Mouse (Mus musculus): Measurements from ENCODE around the gene Hs3st5. TPM values are rescaled to one million over a fixed set of nuclear protein-coding genes. Genes with fewer than 3 reads are reported as not detected.

The Hs3st5 gene
- polyA plus RNA-seq (2014; fragmentation: Nextera tagmentation; extraction: Ambion mirVana) = 0.65 and 0.85 TPM in 2 replicates

DNA sequence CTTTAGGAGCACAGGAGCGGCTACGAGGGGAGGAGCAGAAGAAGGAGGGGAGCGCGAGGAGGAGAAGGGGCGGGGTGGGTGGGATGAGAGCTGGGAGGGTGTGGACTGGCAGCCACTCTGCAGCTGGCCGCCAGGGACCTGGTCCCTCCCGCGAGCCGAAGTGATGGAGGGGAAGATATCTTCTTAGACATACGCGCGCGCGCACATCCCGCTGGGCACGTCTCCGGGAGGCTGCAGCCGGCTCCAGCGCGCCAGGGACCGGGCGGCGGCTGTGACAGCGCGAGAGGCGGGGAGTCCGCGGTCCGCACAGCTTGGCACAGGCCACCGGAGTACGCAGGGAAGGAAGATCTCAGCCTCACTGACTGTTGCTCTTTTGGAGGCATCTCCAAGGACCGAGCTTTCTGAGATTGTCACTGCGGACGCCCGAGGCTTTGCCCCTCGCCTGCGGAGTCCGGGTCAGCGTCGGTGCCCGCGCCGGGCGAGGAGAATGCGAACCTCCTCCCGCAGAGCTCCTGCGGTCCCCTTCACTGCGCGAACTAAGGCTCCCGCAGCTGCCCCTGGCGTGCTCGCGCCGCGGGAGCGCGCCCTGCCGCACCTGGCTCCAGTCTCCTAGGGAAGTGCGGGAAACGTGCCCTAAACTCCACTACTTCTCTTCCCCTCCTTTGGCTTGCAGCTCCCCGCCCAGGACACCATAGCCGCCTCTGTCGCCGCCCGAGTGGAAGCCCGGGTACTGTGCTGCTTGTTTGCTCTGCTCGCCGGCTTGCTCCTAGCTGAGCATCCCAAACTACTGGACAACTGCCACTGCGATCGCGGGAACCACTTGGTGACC, at the start of gene Hs3st5:
Hs3st5 (plus strand) TSS at position 88 of the 829 bp plus-strand sequence.
- under 1% methylated on average over 62 of the region's 71 CpGs for WGBS
- Histone ChIP-seq H3K27me3 (ENCODE audit: control insufficient read depth, insufficient read depth, low read length) (peaks cover 44% of the 10 kb centered on the region), H3K4me1 (ENCODE audit: control insufficient read depth, insufficient read depth, low read length) (no peaks in the 10 kb centered on the region), H3K4me3 (ENCODE audit: low read depth, low read length) (peak within 1 kb of the TSS; percentile 57), H3K9ac (ENCODE audit: low read length) (peak within 1 kb of the TSS; percentile 47), H3K4me2 (ENCODE audit: low read depth, severe bottlenecking) (peak within 1 kb of the TSS; percentile 99), H3K9me3 (ENCODE audit: control insufficient read depth, low read length) (no peaks in the 10 kb centered on the region), H3K36me3 (ENCODE audit: control insufficient read depth, insufficient read depth, low read length) (no peaks in the 10 kb centered on the region), H3K27ac (replicated peaks; ENCODE audit: low read depth, low read length) (no peak within 1 kb of the TSS)
- peak; percentile 65 for DNase-seq (ENCODE audit: low spot score)
- ATAC-seq (ENCODE audit: insufficient number of reproducible peaks, low FRiP score, low TSS enrichment, low read depth) = peak; percentile 72

DNA sequence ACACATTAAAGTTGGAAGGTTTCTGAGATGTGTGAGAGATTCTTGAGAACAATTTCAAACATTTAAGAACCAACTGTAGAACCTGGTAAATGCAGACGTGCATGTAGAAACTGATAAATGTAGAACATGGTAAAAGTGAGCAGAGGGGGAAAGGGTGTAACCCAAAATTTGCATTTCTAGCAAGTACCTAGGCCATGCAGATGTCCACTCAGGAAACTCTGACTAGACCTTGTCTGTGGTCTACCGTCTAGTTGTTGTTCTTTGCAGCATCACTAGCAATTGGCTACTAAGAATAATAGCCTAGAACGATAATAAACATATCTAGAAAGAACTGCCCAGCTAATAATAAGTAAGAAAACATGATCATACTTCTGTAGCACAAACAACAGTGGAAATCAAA, 38.0 kb upstream of the Hs3st5 start:
- no peaks in the 10 kb centered on the region for H3K36me3 ChIP-seq (ENCODE audit: control insufficient read depth, insufficient read depth, low read length)
- ATAC-seq (ENCODE audit: insufficient number of reproducible peaks, low FRiP score, low TSS enrichment, low read depth) (no peak), DNase-seq (ENCODE audit: low spot score) (no peak)
- H3K9me3 ChIP-seq (ENCODE audit: control insufficient read depth, low read length) = no peaks in the 10 kb centered on the region
- H3K27ac ChIP-seq (replicated peaks; ENCODE audit: low read depth, low read length) = no peak overlapping the region
- H3K9ac ChIP-seq (ENCODE audit: low read length) = no peak overlapping the region
- no peak overlapping the region for H3K4me2 ChIP-seq (ENCODE audit: low read depth, severe bottlenecking)
- H3K4me3 ChIP-seq (ENCODE audit: low read depth, low read length) = no peak overlapping the region
- no peaks in the 10 kb centered on the region for H3K27me3 ChIP-seq (ENCODE audit: control insufficient read depth, insufficient read depth, low read length)
- 91% methylated on average over 3 of the region's 3 CpGs for WGBS
- H3K4me1 ChIP-seq (ENCODE audit: control insufficient read depth, insufficient read depth, low read length) = no peaks in the 10 kb centered on the region

GRCm38 (mm10) chr10:36471135-36471534, 35.5 kb upstream of the Hs3st5 start:
- WGBS = 72% methylated on average over 3 of the region's 3 CpGs
- H3K4me1 ChIP-seq (ENCODE audit: control insufficient read depth, insufficient read depth, low read length) = no peaks in the 10 kb centered on the region
- ATAC-seq (ENCODE audit: insufficient number of reproducible peaks, low FRiP score, low TSS enrichment, low read depth) (no peak), DNase-seq (ENCODE audit: low spot score) (no peak)
- no peaks in the 10 kb centered on the region for H3K36me3 ChIP-seq (ENCODE audit: control insufficient read depth, insufficient read depth, low read length)
- no peak overlapping the region for H3K4me3 ChIP-seq (ENCODE audit: low read depth, low read length)
- H3K27ac ChIP-seq (replicated peaks; ENCODE audit: low read depth, low read length) = no peak overlapping the region
- H3K9ac ChIP-seq (ENCODE audit: low read length) = no peak overlapping the region
- no peaks in the 10 kb centered on the region for H3K27me3 ChIP-seq (ENCODE audit: control insufficient read depth, insufficient read depth, low read length)
- H3K4me2 ChIP-seq (ENCODE audit: low read depth, severe bottlenecking) = no peak overlapping the region
- H3K9me3 ChIP-seq (ENCODE audit: control insufficient read depth, low read length) = no peaks in the 10 kb centered on the region

- Histone ChIP-seq H3K27ac (replicated peaks; ENCODE audit: low read depth, low read length) (no peak overlapping the region), H3K4me1 (ENCODE audit: control insufficient read depth, insufficient read depth, low read length) (no peaks in the 10 kb centered on the region), H3K9me3 (ENCODE audit: control insufficient read depth, low read length) (no peaks in the 10 kb centered on the region), H3K27me3 (ENCODE audit: control insufficient read depth, insufficient read depth, low read length) (no peaks in the 10 kb centered on the region), H3K9ac (ENCODE audit: low read length) (no peak overlapping the region), H3K4me2 (ENCODE audit: low read depth, severe bottlenecking) (no peak overlapping the region), H3K4me3 (ENCODE audit: low read depth, low read length) (no peak overlapping the region), H3K36me3 (ENCODE audit: control insufficient read depth, insufficient read depth, low read length) (no peaks in the 10 kb centered on the region)
- WGBS = 40% methylated on average over 3 of the region's 3 CpGs
- DNase-seq (ENCODE audit: low spot score) (peak; percentile 22), ATAC-seq (ENCODE audit: insufficient number of reproducible peaks, low FRiP score, low TSS enrichment, low read depth) (no peak)
Measured at GRCm38 (mm10) chr10:36474834-36475233, 31.8 kb upstream of the Hs3st5 start.

DNA sequence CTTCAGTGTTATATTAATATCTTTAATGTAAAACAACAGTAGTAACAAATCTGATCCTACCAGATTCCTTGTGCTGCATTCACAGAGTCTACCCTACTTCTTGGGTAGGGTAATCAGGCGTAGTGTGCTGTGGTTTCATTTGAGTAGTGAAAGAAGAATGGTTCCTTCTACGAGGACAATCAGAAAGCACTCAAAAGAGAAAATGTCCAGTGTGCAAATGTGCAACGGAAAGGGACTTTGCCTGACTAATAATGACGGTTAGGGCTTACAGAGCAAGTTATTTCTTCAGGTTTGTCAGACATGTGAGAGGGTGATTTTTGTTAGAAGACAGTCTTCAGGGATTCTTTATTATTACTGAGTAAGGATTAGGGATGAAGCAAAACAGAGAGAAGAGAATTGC, 29.1 kb upstream of the Hs3st5 start:
- no peaks in the 10 kb centered on the region for H3K9me3 ChIP-seq (ENCODE audit: control insufficient read depth, low read length)
- no peaks in the 10 kb centered on the region for H3K27me3 ChIP-seq (ENCODE audit: control insufficient read depth, insufficient read depth, low read length)
- H3K9ac ChIP-seq (ENCODE audit: low read length) = no peak overlapping the region
- H3K36me3 ChIP-seq (ENCODE audit: control insufficient read depth, insufficient read depth, low read length) = no peaks in the 10 kb centered on the region
- no peak overlapping the region for H3K4me3 ChIP-seq (ENCODE audit: low read depth, low read length)
- no peak overlapping the region for H3K27ac ChIP-seq (replicated peaks; ENCODE audit: low read depth, low read length)
- 89% methylated on average over 4 of the region's 4 CpGs for WGBS
- no peak for DNase-seq (ENCODE audit: low spot score)
- ATAC-seq (ENCODE audit: insufficient number of reproducible peaks, low FRiP score, low TSS enrichment, low read depth) = no peak
- H3K4me1 ChIP-seq (ENCODE audit: control insufficient read depth, insufficient read depth, low read length) = no peaks in the 10 kb centered on the region
- no peak overlapping the region for H3K4me2 ChIP-seq (ENCODE audit: low read depth, severe bottlenecking)

GRCm38 (mm10) chr10:36483362-36483761, 23.3 kb upstream of the Hs3st5 start:
- Histone ChIP-seq H3K27me3 (ENCODE audit: control insufficient read depth, insufficient read depth, low read length) (no peaks in the 10 kb centered on the region), H3K4me3 (ENCODE audit: low read depth, low read length) (no peak overlapping the region), H3K4me1 (ENCODE audit: control insufficient read depth, insufficient read depth, low read length) (no peaks in the 10 kb centered on the region), H3K27ac (replicated peaks; ENCODE audit: low read depth, low read length) (no peak overlapping the region), H3K9me3 (ENCODE audit: control insufficient read depth, low read length) (no peaks in the 10 kb centered on the region), H3K4me2 (ENCODE audit: low read depth, severe bottlenecking) (no peak overlapping the region), H3K36me3 (ENCODE audit: control insufficient read depth, insufficient read depth, low read length) (no peaks in the 10 kb centered on the region), H3K9ac (ENCODE audit: low read length) (no peak overlapping the region)
- ATAC-seq (ENCODE audit: insufficient number of reproducible peaks, low FRiP score, low TSS enrichment, low read depth) (no peak), DNase-seq (ENCODE audit: low spot score) (no peak)
- 68% methylated on average over 2 of the region's 2 CpGs for WGBS

DNA sequence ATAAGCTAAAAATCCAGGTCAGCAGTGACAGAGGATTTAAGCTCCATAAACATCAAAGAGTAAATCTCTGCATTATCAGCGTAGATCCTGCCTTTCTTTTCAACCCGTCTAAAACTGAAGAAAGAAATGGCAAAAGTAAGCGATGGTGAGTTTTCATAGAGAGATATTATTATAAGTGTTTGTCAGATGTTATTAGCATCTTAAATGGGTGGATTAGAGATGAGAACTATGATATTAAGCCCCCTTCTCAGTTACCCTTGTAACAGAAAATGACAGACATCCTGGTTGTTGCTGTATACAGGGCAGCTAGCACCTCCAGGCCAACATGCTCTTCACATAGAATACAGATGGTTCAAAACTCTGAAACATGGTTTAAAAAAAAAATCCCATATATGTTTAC, 22.6 kb upstream of the Hs3st5 start:
- Histone ChIP-seq H3K4me2 (ENCODE audit: low read depth, severe bottlenecking) (no peak overlapping the region), H3K9ac (ENCODE audit: low read length) (no peak overlapping the region), H3K36me3 (ENCODE audit: control insufficient read depth, insufficient read depth, low read length) (no peaks in the 10 kb centered on the region), H3K4me3 (ENCODE audit: low read depth, low read length) (no peak overlapping the region), H3K4me1 (ENCODE audit: control insufficient read depth, insufficient read depth, low read length) (no peaks in the 10 kb centered on the region), H3K9me3 (ENCODE audit: control insufficient read depth, low read length) (no peaks in the 10 kb centered on the region), H3K27ac (replicated peaks; ENCODE audit: low read depth, low read length) (no peak overlapping the region), H3K27me3 (ENCODE audit: control insufficient read depth, insufficient read depth, low read length) (no peaks in the 10 kb centered on the region)
- 78% methylated on average over 3 of the region's 3 CpGs for whole genome bisulfite sequencing
- ATAC-seq (ENCODE audit: insufficient number of reproducible peaks, low FRiP score, low TSS enrichment, low read depth) = no peak
- DNase-seq (ENCODE audit: low spot score) = no peak

DNA sequence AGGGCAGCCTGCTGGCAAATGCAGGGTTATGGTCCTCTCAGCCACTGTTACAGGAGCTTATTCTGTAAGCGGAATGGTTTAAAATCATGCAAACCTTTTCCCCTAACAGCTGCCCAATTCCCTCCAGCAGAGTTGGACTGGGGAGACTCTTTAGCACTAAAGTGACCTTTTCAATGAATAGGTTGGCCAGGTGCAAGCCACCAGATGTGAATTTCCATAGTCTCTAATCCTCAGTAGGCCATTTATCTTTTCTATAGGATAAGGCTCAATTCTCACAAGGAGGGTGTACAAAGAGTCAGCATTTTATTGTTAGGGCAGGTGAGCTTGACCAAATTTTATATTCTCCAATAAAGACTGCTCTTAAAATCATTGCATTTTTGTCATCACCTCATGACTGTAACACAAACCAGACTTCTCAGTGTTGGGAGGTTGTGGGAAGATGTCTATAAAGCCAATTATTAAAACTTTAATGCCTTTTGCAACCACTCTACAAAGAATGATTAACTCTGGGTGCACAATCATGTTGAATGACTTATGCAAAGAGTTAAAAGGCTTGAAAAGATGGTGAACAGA, 21.8 kb upstream of the Hs3st5 start:
- no peaks in the 10 kb centered on the region for H3K9me3 ChIP-seq (ENCODE audit: control insufficient read depth, low read length)
- peak; percentile 55 for DNase-seq (ENCODE audit: low spot score)
- H3K27ac ChIP-seq (replicated peaks; ENCODE audit: low read depth, low read length) = no peak overlapping the region
- no peaks in the 10 kb centered on the region for H3K36me3 ChIP-seq (ENCODE audit: control insufficient read depth, insufficient read depth, low read length)
- ATAC-seq (ENCODE audit: insufficient number of reproducible peaks, low FRiP score, low TSS enrichment, low read depth) = peak; percentile 89
- no peak overlapping the region for H3K4me3 ChIP-seq (ENCODE audit: low read depth, low read length)
- H3K4me2 ChIP-seq (ENCODE audit: low read depth, severe bottlenecking) = no peak overlapping the region
- no peak overlapping the region for H3K9ac ChIP-seq (ENCODE audit: low read length)
- WGBS = 19% methylated on average over 1 of the region's 1 CpGs
- H3K4me1 ChIP-seq (ENCODE audit: control insufficient read depth, insufficient read depth, low read length) = no peaks in the 10 kb centered on the region
- no peaks in the 10 kb centered on the region for H3K27me3 ChIP-seq (ENCODE audit: control insufficient read depth, insufficient read depth, low read length)

All from limb, embryonic 11.5 days (tissue).